Mouse (Mus musculus) hindbrain, embryonic 14.5 days (tissue): ENCODE data around the gene Shank2. TPM values are rescaled to one million over a fixed set of nuclear protein-coding genes. Genes with fewer than 3 reads are reported as not detected.
A peak's percentile ranks its signal among the peaks of the same experiment; 100 is the strongest.

ENCODE experiments used
- ATAC-seq: fragments of 200-750 bp; cut with Nextera tagmentation; 2 replicates; pipeline ENCODE4 v1.8.0; 2017; ENCODE audit warnings: moderate number of reproducible peaks, mild to moderate bottlenecking, moderate TSS enrichment, moderate library complexity; ENCODE audit not compliant: low FRiP score
- DNase-seq: peaks from one replicate; pipeline ENCODE4 v3.0.0-alpha.2; 2015; ENCODE audit warnings: low spot score
- H3K27ac ChIP-seq: fragments of 300-500 bp; sonication (generic); 2 replicates; pipeline ENCODE4 v1.5.1; 2014; ENCODE audit warnings: mild to moderate bottlenecking, moderate library complexity
- H3K27me3 ChIP-seq: fragments of 300-500 bp; sonication (generic); 2 replicates; pipeline ENCODE4 v1.6.1; 2014; ENCODE audit warnings: mild to moderate bottlenecking, low read length, mixed read lengths; ENCODE audit not compliant: control insufficient read depth, insufficient read depth
- H3K36me3 ChIP-seq: fragments of 300-500 bp; sonication (generic); replicated peaks from 2 replicates; pipeline ENCODE4 v1.6.1; 2014; ENCODE audit not compliant: control insufficient read depth, insufficient read depth
- H3K4me1 ChIP-seq: fragments of 300-500 bp; sonication (generic); replicated peaks from 2 replicates; pipeline ENCODE4 v1.6.1; 2014; ENCODE audit warnings: antibody characterized with exemption, low read length, mixed read lengths; ENCODE audit not compliant: control insufficient read depth, insufficient read depth
- H3K4me2 ChIP-seq: fragments of 300-500 bp; sonication (generic); replicated peaks from 2 replicates; pipeline ENCODE4 v1.6.1; 2014; ENCODE audit warnings: mild to moderate bottlenecking, moderate library complexity
- H3K4me3 ChIP-seq: fragments of 300-500 bp; sonication (generic); replicated peaks from 2 replicates; pipeline ENCODE4 v1.5.1; 2014; ENCODE audit warnings: mild to moderate bottlenecking, low read length
- H3K9ac ChIP-seq: fragments of 300-500 bp; sonication (generic); 2 replicates; pipeline ENCODE4 v1.6.1; 2014
- H3K9me3 ChIP-seq: fragments of 300-500 bp; sonication (generic); 2 replicates; pipeline ENCODE4 v1.6.1; 2016; ENCODE audit warnings: low read length; ENCODE audit not compliant: control insufficient read depth
- WGBS: fragments of 180-500 bp; shearing (Covaris S2); extraction: QIAGEN DNeasy Blood & Tissue Kit; methylation state at CpG from one replicate; pipeline ENCODE4 v1.1.7; 2014; 5-methylcytosine and 5-hydroxymethylcytosine counted together
- polyA plus RNA-seq: library from polyadenylated mRNA; unstranded; fragments of >200 nt; fragmentation: Nextera tagmentation; extraction: Ambion mirVana; gene quantifications from 2 replicates; pipeline ENCODE4 v1.2.1, GENCODE M21; 2014

Shank2 gene
- polyA plus RNA-seq, 1 experiment from 2014 or later: 11.3 TPM

DNA sequence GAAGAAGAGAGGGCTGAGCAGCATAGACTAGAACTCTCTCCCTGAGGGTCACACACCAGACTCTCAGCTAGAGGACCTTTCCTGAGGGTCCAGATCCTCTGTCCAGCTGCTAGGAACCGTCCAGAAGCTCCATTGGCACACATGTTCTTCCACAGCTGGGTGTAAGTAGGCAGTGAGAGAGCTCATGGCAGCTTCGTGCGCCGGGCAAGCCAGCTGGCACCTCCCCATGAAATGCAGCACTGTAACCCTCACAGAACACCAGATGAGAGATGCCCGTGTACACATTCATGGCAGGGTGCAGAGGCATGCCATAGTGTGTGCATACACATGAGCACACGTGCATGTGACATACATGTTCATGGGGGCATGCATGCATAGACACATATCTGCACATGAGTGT is 205.4 kb downstream of the Shank2 start:
- Histone ChIP-seq H3K27me3 (no peaks in the 10 kb centered on the region), H3K36me3 (no peaks in the 10 kb centered on the region), H3K4me1 (peaks cover 5% of the 10 kb centered on the region; the same call in 1 of the 2 replicates), H3K9ac (no peak overlapping the region), H3K27ac (0 out of 2 replicates have a peak overlapping the region, but pooled peaks have one; percentile 24), H3K4me3 (no peak overlapping the region), H3K4me2 (no peak overlapping the region), H3K9me3 (no peaks in the 10 kb centered on the region)
- DNase-seq (no peak), ATAC-seq (no peak)
- WGBS: 76% methylated on average over 6 of the region's 6 CpGs

DNA sequence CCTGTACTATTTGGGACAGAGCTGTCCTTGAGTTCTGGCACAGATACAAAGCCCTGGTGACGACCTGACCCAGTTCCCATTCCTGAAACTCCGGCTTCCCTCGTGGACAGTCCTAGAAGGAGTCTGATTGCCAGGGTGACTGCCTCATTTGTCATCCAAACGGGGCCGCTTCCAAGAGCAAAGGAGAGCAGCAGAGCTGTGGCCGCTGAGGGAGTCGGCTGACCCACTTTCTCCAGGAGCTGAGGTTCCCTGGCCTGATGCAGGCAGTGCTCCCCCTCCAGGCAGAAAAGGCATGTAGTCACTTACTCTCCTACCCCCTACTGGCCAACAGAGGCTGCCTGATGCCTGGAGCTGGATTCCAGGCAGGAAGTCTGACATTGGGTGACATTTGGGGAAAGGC is 206.1 kb downstream of the Shank2 start:
- H3K4me2 ChIP-seq: no peak overlapping the region
- H3K36me3 ChIP-seq: no peaks in the 10 kb centered on the region
- DNase-seq (peak; percentile 55), ATAC-seq (peak; percentile 53; the same call in 1 of the 2 replicates)
- H3K9me3 ChIP-seq: no peaks in the 10 kb centered on the region
- WGBS: 9% methylated on average over 7 of the region's 7 CpGs
- 0 out of 2 replicates have a peak overlapping the region, but pooled peaks have one; percentile 26 for H3K27ac ChIP-seq
- H3K9ac ChIP-seq: no peak overlapping the region
- H3K4me1 ChIP-seq: peaks cover 5% of the 10 kb centered on the region; the same call in 1 of the 2 replicates
- H3K27me3 ChIP-seq: no peaks in the 10 kb centered on the region
- H3K4me3 ChIP-seq: no peak overlapping the region

DNA sequence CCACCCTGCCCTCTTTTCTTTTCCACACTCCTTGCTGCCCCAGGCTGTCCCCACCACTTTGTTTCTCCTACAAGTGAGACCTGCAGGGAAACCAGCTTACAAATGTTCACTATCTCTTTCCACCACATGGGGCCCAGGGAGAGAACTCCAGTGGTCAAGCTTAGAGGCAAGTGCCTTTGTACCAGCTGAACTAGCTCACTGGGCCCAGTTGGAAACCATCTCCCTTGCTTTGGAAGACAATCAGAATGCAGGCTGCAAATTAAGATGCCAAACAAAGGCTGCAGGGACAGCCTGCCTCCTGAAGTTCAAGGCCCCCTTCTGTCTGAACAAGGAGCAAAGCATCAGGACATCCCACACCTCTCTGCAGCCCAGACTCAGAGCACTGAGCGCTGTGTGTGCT is 206.9 kb downstream of the Shank2 start:
- no peak overlapping the region for H3K4me3 ChIP-seq
- no peaks in the 10 kb centered on the region for H3K36me3 ChIP-seq
- DNase-seq (no peak), ATAC-seq (no peak)
- 36% methylated on average over 1 of the region's 1 CpGs for WGBS
- no peaks in the 10 kb centered on the region for H3K27me3 ChIP-seq
- no peak overlapping the region for H3K27ac ChIP-seq
- H3K9ac ChIP-seq: no peak overlapping the region
- peaks cover 5% of the 10 kb centered on the region; the same call in 1 of the 2 replicates for H3K4me1 ChIP-seq
- no peaks in the 10 kb centered on the region for H3K9me3 ChIP-seq
- no peak overlapping the region for H3K4me2 ChIP-seq

DNA sequence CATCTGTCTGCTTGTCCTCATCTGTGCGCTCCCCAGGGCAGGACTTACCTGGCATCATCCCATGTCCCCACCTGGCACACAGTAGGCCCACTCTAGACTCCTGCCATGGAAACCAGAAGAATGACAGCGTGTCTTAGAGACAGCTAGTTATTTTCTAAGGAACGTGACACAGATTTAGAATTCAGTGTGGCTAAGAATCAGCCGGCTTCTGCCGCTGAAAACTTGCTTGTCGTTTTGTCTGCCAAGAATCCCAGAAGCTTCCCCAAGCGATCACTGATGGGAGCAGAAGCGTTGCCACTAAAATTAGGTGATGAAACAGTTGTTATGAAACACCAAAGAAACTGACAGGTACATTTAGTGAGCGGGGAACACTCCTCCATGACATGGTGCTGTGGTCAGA is 208.8 kb downstream of the Shank2 start:
- WGBS: 88% methylated on average over 9 of the region's 9 CpGs
- DNase-seq (no peak), ATAC-seq (no peak)
- Histone ChIP-seq H3K27me3 (no peaks in the 10 kb centered on the region), H3K9ac (no peak overlapping the region), H3K27ac (no peak overlapping the region), H3K4me1 (peaks cover 5% of the 10 kb centered on the region; the same call in 1 of the 2 replicates), H3K36me3 (no peaks in the 10 kb centered on the region), H3K4me2 (no peak overlapping the region), H3K4me3 (no peak overlapping the region), H3K9me3 (no peaks in the 10 kb centered on the region)

GRCm38 (mm10) chr7:144212694-144213093 is 211.0 kb downstream of the Shank2 start:
- no peak for DNase-seq
- Histone ChIP-seq H3K27ac (no peak overlapping the region), H3K4me3 (no peak overlapping the region), H3K4me2 (no peak overlapping the region), H3K9ac (no peak overlapping the region), H3K36me3 (no peaks in the 10 kb centered on the region), H3K9me3 (no peaks in the 10 kb centered on the region), H3K4me1 (peaks cover 4% of the 10 kb centered on the region; the same call in 1 of the 2 replicates), H3K27me3 (no peaks in the 10 kb centered on the region)
- no peak for ATAC-seq

DNA sequence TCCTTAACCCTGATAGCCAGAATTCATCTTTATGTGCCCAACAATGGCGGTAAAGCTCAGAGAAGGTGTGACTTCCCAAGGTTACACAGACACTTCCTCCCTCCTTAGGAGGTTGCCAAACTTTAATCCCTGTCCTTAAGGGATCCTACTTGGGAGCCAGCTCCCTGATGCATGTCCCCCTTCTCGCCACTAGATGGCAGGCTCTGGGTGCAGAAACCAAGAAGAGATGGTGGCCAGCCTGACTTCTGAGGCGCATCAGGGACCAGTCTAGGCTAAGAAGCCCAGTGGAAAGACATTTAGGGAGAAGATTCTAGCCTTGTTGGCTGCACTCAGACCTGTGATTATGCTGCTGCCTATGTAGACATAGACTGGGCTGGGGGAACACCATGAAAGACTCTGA is 215.5 kb downstream of the Shank2 start:
- Histone ChIP-seq H3K27ac (no peak overlapping the region), H3K4me2 (no peak overlapping the region), H3K9ac (no peak overlapping the region), H3K4me1 (no peaks in the 10 kb centered on the region), H3K36me3 (no peaks in the 10 kb centered on the region), H3K9me3 (no peaks in the 10 kb centered on the region), H3K27me3 (no peaks in the 10 kb centered on the region), H3K4me3 (no peak overlapping the region)
- ATAC-seq (peak; percentile 40; the same call in 1 of the 2 replicates), DNase-seq (peak; percentile 83)
- WGBS: 6% methylated on average over 3 of the region's 3 CpGs

GRCm38 (mm10) chr7:144228683-144229082 is 227.0 kb downstream of the Shank2 start:
- Histone ChIP-seq H3K27me3 (no peaks in the 10 kb centered on the region), H3K9me3 (no peaks in the 10 kb centered on the region), H3K27ac (no peak overlapping the region), H3K4me3 (no peak overlapping the region), H3K4me1 (peaks cover 12% of the 10 kb centered on the region; the same call in 1 of the 2 replicates), H3K36me3 (no peaks in the 10 kb centered on the region), H3K9ac (no peak overlapping the region), H3K4me2 (no peak overlapping the region)
- DNase-seq (no peak), ATAC-seq (no peak)
- WGBS: 87% methylated on average over 5 of the region's 5 CpGs

- H3K4me2 ChIP-seq: no peak overlapping the region
- ATAC-seq (no peak), DNase-seq (no peak)
Measured at GRCm38 (mm10) chr7:144229421-144229820, 227.7 kb downstream of the Shank2 start.

GRCm38 (mm10) chr7:144232132-144232706 is 230.5 kb downstream of the Shank2 start:
- H3K4me3 ChIP-seq: no peak overlapping the region
- H3K27ac ChIP-seq: no peak overlapping the region
- peaks cover 12% of the 10 kb centered on the region; the same call in 1 of the 2 replicates for H3K4me1 ChIP-seq
- H3K36me3 ChIP-seq: no peaks in the 10 kb centered on the region
- no peak for ATAC-seq
- no peak overlapping the region for H3K4me2 ChIP-seq
- 26% methylated on average over 5 of the region's 5 CpGs for WGBS
- H3K27me3 ChIP-seq: no peaks in the 10 kb centered on the region
- no peak for DNase-seq
- no peak overlapping the region for H3K9ac ChIP-seq
- H3K9me3 ChIP-seq: no peaks in the 10 kb centered on the region

More at GRCm38 (mm10) chr7:144229421-144229820, 227.7 kb downstream of the Shank2 start:
- WGBS: 50% methylated on average over 1 of the region's 1 CpGs
- no peaks in the 10 kb centered on the region for H3K27me3 ChIP-seq
- no peaks in the 10 kb centered on the region for H3K9me3 ChIP-seq
- peaks cover 12% of the 10 kb centered on the region; the same call in 1 of the 2 replicates for H3K4me1 ChIP-seq
- H3K4me3 ChIP-seq: no peak overlapping the region
- no peak overlapping the region for H3K27ac ChIP-seq
- H3K9ac ChIP-seq: no peak overlapping the region
- no peaks in the 10 kb centered on the region for H3K36me3 ChIP-seq
